Mouse (Mus musculus) heart, postnatal 0 days (tissue): ENCODE data around the gene D430042O09Rik. TPM values are rescaled to one million over a fixed set of nuclear protein-coding genes. Genes with fewer than 3 reads are reported as not detected.

Source experiments
- ATAC-seq: fragments of 200-750 bp; cut with Nextera tagmentation; 2 replicates; pipeline ENCODE4 v1.8.0; 2017; ENCODE audit warnings: low read depth, moderate number of reproducible peaks, moderate library complexity; ENCODE audit not compliant: insufficient read depth
- DNase-seq: peaks from one replicate; pipeline ENCODE4 v3.0.0-alpha.2; 2016; ENCODE audit warnings: low spot score
- H3K27ac ChIP-seq: fragments of 300-500 bp; sonication (generic); 2 replicates; pipeline ENCODE4 v1.5.1; 2014; ENCODE audit warnings: low read depth, mild to moderate bottlenecking
- H3K27me3 ChIP-seq: fragments of 300-500 bp; sonication (generic); 2 replicates; pipeline ENCODE4 v1.6.1; 2014; ENCODE audit warnings: low read length, mixed read lengths; ENCODE audit not compliant: control insufficient read depth, insufficient read depth
- H3K36me3 ChIP-seq: fragments of 300-500 bp; sonication (generic); replicated peaks from 2 replicates; pipeline ENCODE4 v1.6.1; 2014; ENCODE audit warnings: low read length, mixed read lengths; ENCODE audit not compliant: control insufficient read depth, insufficient read depth
- H3K4me1 ChIP-seq: fragments of 300-500 bp; sonication (generic); 2 replicates; pipeline ENCODE4 v1.6.1; 2014; ENCODE audit warnings: antibody characterized with exemption; ENCODE audit not compliant: control insufficient read depth, insufficient read depth
- H3K4me2 ChIP-seq: fragments of 300-500 bp; sonication (generic); 2 replicates; pipeline ENCODE4 v1.6.1; 2014; ENCODE audit warnings: low read depth, mild to moderate bottlenecking, low read length, moderate library complexity
- H3K4me3 ChIP-seq: fragments of 300-500 bp; sonication (generic); 2 replicates; pipeline ENCODE4 v1.5.1; 2014; ENCODE audit warnings: low read depth, low read length
- H3K9ac ChIP-seq: fragments of 300-500 bp; sonication (generic); replicated peaks from 2 replicates; pipeline ENCODE4 v1.6.1; 2014; ENCODE audit warnings: low read depth, low read length, mixed read lengths
- H3K9me3 ChIP-seq: fragments of 300-500 bp; sonication (generic); replicated peaks from 2 replicates; pipeline ENCODE4 v1.6.1; 2016; ENCODE audit warnings: low read length; ENCODE audit not compliant: control insufficient read depth
- CTCF ChIP-seq: IDR thresholded peaks from 2 replicates; pipeline ENCODE4 v1.5.1; 2016; ENCODE audit warnings: antibody characterized with exemption, control low read depth, low read depth
- EP300 ChIP-seq: IDR thresholded peaks from 2 replicates; pipeline ENCODE4 v1.6.1; 2016; ENCODE audit warnings: antibody characterized with exemption, low read depth
- WGBS: fragments of 180-500 bp; shearing (Covaris S2); extraction: QIAGEN DNeasy Blood & Tissue Kit; methylation state at CpG from one replicate; pipeline ENCODE4 v1.1.7; 2014; 5-methylcytosine and 5-hydroxymethylcytosine counted together
- polyA plus RNA-seq: library from polyadenylated mRNA; unstranded; fragments of >200 nt; fragmentation: Nextera tagmentation; extraction: Ambion mirVana; gene quantifications from 2 replicates; pipeline ENCODE4 v1.2.1, GENCODE M21; 2015
- total RNA-seq: library from RNA; depleted of rRNA; stranded (reverse); fragments of >200 nt; gene quantifications from 2 replicates; pipeline ENCODE4 v1.2.3, GENCODE M21; 2014; ENCODE audit warnings: low replicate concordance

Gene D430042O09Rik
- total and polyA plus RNA-seq, 2 experiments from 2014 or later: 4.5 to 23.9 TPM

DNA sequence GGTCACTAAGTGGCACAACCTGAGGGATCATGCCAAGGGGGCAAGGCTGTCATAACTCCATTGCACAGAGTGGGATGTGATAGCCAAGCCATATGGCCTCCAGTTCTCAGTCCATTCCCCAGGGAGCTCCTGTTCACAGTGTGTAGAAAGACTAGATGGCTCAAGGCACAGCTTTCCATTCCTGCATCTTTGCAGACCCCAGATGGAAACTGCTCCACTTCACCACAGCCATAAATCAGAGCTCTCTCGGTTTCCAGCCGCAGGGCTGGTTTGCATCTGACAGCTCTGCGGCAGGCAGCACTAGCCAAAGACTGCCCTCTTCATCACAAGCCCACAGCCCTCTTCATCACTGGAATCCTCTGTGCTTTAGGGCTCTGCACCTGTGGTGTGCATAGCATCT, 108.0 kb downstream of the D430042O09Rik start:
- Histone ChIP-seq H3K9me3 (no peaks in the 10 kb centered on the region), H3K4me1 (no peaks in the 10 kb centered on the region), H3K27ac (no peak overlapping the region), H3K4me3 (no peak overlapping the region), H3K27me3 (no peaks in the 10 kb centered on the region), H3K36me3 (peaks cover 51% of the 10 kb centered on the region), H3K9ac (no peak overlapping the region), H3K4me2 (no peak overlapping the region)
- DNase-seq (no peak), ATAC-seq (no peak)
- TF ChIP-seq CTCF: no peak
- TF ChIP-seq EP300: no peak
- 82% methylated on average over 3 of the region's 3 CpGs for WGBS

DNA sequence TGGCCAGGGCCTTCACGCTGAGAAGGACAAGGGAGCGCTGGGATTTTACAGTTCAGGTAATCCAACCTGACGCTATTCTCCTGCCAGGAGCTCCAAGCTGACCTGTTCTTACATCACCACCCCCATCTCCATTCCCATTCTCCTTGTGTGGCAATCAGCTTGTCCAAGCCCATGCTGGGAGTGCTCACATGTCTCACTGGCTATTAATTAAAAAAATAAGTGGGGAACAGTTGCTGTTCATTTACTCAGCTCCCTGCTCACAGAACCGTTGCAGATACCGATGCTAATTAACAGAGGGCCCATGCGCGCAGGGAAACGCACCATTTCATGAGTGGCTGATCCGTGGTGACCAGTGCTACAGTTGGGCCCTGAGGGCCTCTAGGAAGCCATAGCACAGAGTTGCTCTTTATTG, 110.6 kb downstream of the D430042O09Rik start:
- no peak for DNase-seq
- peaks cover 46% of the 10 kb centered on the region for H3K36me3 ChIP-seq
- no peak for TF ChIP-seq EP300
- no peak for TF ChIP-seq CTCF
- no peaks in the 10 kb centered on the region for H3K9me3 ChIP-seq
- ATAC-seq: no peak
- H3K27ac ChIP-seq: no peak overlapping the region
- H3K9ac ChIP-seq: no peak overlapping the region
- H3K4me2 ChIP-seq: no peak overlapping the region
- WGBS: 85% methylated on average over 9 of the region's 9 CpGs
- H3K4me1 ChIP-seq: no peaks in the 10 kb centered on the region
- no peak overlapping the region for H3K4me3 ChIP-seq
- no peaks in the 10 kb centered on the region for H3K27me3 ChIP-seq

DNA sequence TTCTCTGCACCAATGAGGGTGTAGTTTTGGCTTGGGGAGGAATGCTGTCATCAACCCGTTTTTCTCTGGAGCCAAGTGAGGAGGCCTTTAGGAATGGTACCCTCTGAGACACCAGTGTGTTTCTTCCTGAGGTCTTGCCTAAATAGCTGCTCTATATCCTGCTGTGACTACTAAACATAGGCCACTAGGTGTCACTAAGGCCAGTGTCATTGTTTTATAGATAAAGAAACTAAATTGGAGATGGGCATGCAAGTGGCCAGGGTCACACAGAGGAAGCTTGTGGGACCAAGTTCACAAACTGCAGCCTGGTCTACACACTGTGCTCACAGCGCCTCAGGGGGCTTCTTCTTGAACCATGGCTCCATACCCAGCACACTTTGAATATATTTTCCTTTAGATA, 112.5 kb downstream of the D430042O09Rik start:
- H3K9ac ChIP-seq: no peak overlapping the region
- H3K27me3 ChIP-seq: no peaks in the 10 kb centered on the region
- ATAC-seq: peak; percentile 51; the same call in 1 of the 2 replicates

DNA sequence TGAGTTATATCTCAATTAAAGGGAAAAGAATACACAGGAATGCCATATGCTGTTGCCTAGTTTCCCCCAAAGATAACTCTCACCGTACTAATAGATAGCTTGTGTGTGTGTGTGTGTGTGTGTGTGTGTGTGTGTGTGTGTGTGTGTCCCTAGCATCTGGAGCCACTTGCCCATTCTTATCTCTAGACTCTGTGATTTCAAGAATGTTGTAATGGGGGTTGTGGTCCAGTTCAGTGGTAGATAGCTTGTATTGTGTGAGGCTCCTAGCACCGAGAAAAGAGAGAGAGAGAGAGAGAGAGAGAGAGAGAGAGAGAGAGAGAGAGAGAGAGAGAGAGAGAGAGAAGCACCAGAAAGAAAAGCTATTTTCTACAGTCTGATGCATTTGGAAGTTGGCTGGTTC, 118.7 kb downstream of the D430042O09Rik start:
- 19% methylated on average over 2 of the region's 2 CpGs for WGBS

More for the DNA sequence above, 112.5 kb downstream of the D430042O09Rik start:
- Histone ChIP-seq H3K27ac (no peak overlapping the region), H3K9me3 (no peaks in the 10 kb centered on the region), H3K4me3 (no peak overlapping the region), H3K4me2 (no peak overlapping the region), H3K36me3 (peaks cover 28% of the 10 kb centered on the region), H3K4me1 (no peaks in the 10 kb centered on the region)
- DNase-seq: peak; percentile 65
- WGBS: 41% methylated on average over 2 of the region's 2 CpGs
- TF ChIP-seq CTCF (peak; percentile 64), EP300 (no peak)

DNA sequence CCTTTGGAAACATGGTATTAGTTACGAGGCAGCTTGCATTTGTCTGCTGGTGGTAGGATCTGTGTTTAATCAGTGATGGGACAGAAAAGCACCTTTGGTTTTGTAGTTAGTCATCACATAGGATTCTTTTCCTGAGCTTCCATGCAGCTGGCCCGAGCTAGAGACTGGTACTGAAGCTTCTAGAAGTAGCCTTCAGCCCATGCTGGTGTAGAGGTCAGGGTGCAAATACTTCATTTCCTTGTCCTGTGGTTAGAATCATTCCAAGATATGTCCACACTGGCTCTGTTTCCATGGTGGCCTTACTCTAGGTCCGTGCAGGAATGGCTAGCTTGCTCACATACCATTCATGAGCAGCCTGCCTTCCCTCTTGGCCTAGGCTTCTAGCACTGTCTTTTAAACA, 119.2 kb downstream of the D430042O09Rik start:
- no peaks in the 10 kb centered on the region for H3K9me3 ChIP-seq
- H3K27ac ChIP-seq: peak overlapping the region; percentile 12; the same call in 1 of the 2 replicates
- peaks cover 46% of the 10 kb centered on the region for H3K4me1 ChIP-seq
- H3K27me3 ChIP-seq: no peaks in the 10 kb centered on the region
- no peaks in the 10 kb centered on the region for H3K36me3 ChIP-seq
- no peak for DNase-seq
- 59% methylated on average over 3 of the region's 3 CpGs for WGBS
- H3K9ac ChIP-seq: no peak overlapping the region
- H3K4me3 ChIP-seq: no peak overlapping the region
- no peak overlapping the region for H3K4me2 ChIP-seq
- ATAC-seq: no peak
- TF ChIP-seq EP300 (no peak), CTCF (no peak)

More for the DNA sequence above, 118.7 kb downstream of the D430042O09Rik start:
- Histone ChIP-seq H3K4me2 (no peak overlapping the region), H3K27me3 (no peaks in the 10 kb centered on the region), H3K9ac (no peak overlapping the region), H3K4me3 (no peak overlapping the region), H3K4me1 (peaks cover 46% of the 10 kb centered on the region), H3K36me3 (no peaks in the 10 kb centered on the region; the same call in 1 of the 2 replicates), H3K9me3 (no peaks in the 10 kb centered on the region), H3K27ac (peak overlapping the region; percentile 12; the same call in 1 of the 2 replicates)
- no peak for DNase-seq
- no peak for TF ChIP-seq EP300
- no peak for TF ChIP-seq CTCF
- ATAC-seq: peak; percentile 58; the same call in 1 of the 2 replicates

DNA sequence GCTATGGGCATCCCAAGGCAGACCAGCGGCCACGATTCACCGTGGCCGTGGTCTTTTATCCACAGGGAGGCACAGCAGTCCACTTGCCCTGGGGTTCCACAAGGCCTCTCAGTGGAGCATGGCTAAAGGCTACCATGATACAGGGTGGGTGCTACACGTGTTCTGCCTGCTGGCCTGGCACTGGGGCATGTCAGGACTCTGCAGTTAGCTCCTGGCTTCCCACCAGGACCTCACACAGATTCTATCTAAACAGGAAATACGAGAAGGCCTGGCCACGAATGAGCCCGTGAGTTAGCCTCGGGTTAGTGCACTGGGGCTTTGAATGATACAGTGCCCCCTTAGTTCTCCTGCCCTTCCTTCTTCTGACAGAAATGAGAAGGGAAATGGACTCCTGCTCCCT, 119.7 kb downstream of the D430042O09Rik start:
- Histone ChIP-seq H3K36me3 (no peaks in the 10 kb centered on the region), H3K9ac (no peak overlapping the region), H3K9me3 (no peaks in the 10 kb centered on the region), H3K4me2 (no peak overlapping the region), H3K27me3 (no peaks in the 10 kb centered on the region), H3K27ac (0 out of 2 replicates have a peak overlapping the region, but pooled peaks have one; percentile 12), H3K4me1 (peaks cover 50% of the 10 kb centered on the region), H3K4me3 (no peak overlapping the region)
- DNase-seq (no peak), ATAC-seq (no peak)
- WGBS: 54% methylated on average over 9 of the region's 9 CpGs
- TF ChIP-seq CTCF: no peak
- TF ChIP-seq EP300: no peak
